In genomic region chr1:175870716-175871115, GRCm38 (mm10) we compare ENCODE assay signal across 22 mouse cellular contexts. TPM values are rescaled to one million over a fixed set of nuclear protein-coding genes. Genes with fewer than 3 reads are reported as not detected.
DNase-seq lines count a peak whose midpoint lies in the region; ATAC-seq lines count a peak whose summit lies in the region.
"Had no signal": no experiment of that assay in that cellular context is flagged by ENCODE, and none has a peak within 500 bp of the region (broad histone marks: within the 10 kb centered on the region; RNA-seq: fewer than 3 reads in every experiment).

No protein-coding gene starts in this region.

- H3K4me2 ChIP-seq in hindbrain, embryonic 16.5 days (ENCODE audit: low read length): no peak overlapping the region
- no peak overlapping the region for H3K4me2 ChIP-seq in hindbrain, embryonic 14.5 days (replicated peaks)
- H3K4me2 ChIP-seq in midbrain, embryonic 14.5 days (ENCODE audit: low read length): no peak overlapping the region
- no peak overlapping the region for H3K4me2 ChIP-seq in midbrain, embryonic 16.5 days (ENCODE audit: low read length)
- H3K4me2 ChIP-seq: embryonic facial prominence, embryonic 13.5 days; forebrain, embryonic 13.5 days; heart, embryonic 13.5 days; hindbrain, embryonic 13.5 days had no signal

- no peaks in the 10 kb centered on the region for H3K36me3 ChIP-seq in hindbrain, embryonic 16.5 days (ENCODE audit: control insufficient read depth, insufficient read depth, low read length)
- H3K36me3 ChIP-seq in hindbrain, embryonic 14.5 days (replicated peaks; ENCODE audit: control insufficient read depth, insufficient read depth): no peaks in the 10 kb centered on the region
- H3K36me3 ChIP-seq in midbrain, embryonic 14.5 days (ENCODE audit: control insufficient read depth, insufficient read depth, low read length): no peaks in the 10 kb centered on the region
- no peaks in the 10 kb centered on the region for H3K36me3 ChIP-seq in midbrain, embryonic 10.5 days
- no peaks in the 10 kb centered on the region for H3K36me3 ChIP-seq in midbrain, embryonic 16.5 days (ENCODE audit: control insufficient read depth, insufficient read depth, low read length)
- H3K36me3 ChIP-seq: embryonic facial prominence, embryonic 13.5 days; heart, embryonic 13.5 days; hindbrain, embryonic 13.5 days had no signal

- WGBS in hindbrain, embryonic 16.5 days: 42% methylated on average over 3 of the region's 3 CpGs
- WGBS in hindbrain, embryonic 14.5 days: 40% methylated on average over 3 of the region's 3 CpGs
- 40% methylated on average over 3 of the region's 3 CpGs for WGBS in midbrain, embryonic 14.5 days
- 66% methylated on average over 3 of the region's 3 CpGs for WGBS in midbrain, embryonic 10.5 days
- 43% methylated on average over 3 of the region's 3 CpGs for WGBS in midbrain, embryonic 16.5 days

- no peaks in the 10 kb centered on the region for H3K27me3 ChIP-seq in hindbrain, embryonic 16.5 days (replicated peaks; ENCODE audit: control insufficient read depth, insufficient read depth, low read length)
- H3K27me3 ChIP-seq in hindbrain, embryonic 14.5 days (ENCODE audit: control insufficient read depth, insufficient read depth, low read length): no peaks in the 10 kb centered on the region
- no peaks in the 10 kb centered on the region for H3K27me3 ChIP-seq in midbrain, embryonic 14.5 days (ENCODE audit: control insufficient read depth, insufficient read depth, low read length)
- no peaks in the 10 kb centered on the region for H3K27me3 ChIP-seq in midbrain, embryonic 10.5 days (ENCODE audit: low read depth, poor library complexity, severe bottlenecking)
- H3K27me3 ChIP-seq in midbrain, embryonic 16.5 days (ENCODE audit: control insufficient read depth, insufficient read depth, low read depth, low read length): no peaks in the 10 kb centered on the region
- H3K27me3 ChIP-seq: embryonic facial prominence, embryonic 13.5 days; forebrain, embryonic 13.5 days; heart, embryonic 13.5 days; hindbrain, embryonic 13.5 days had no signal

- no peak overlapping the region for H3K9ac ChIP-seq in hindbrain, embryonic 16.5 days (ENCODE audit: low read depth, low read length)
- H3K9ac ChIP-seq in hindbrain, embryonic 14.5 days: no peak overlapping the region
- no peak overlapping the region for H3K9ac ChIP-seq in midbrain, embryonic 14.5 days (replicated peaks; ENCODE audit: low read length)
- H3K9ac ChIP-seq in midbrain, embryonic 16.5 days (ENCODE audit: low read depth, low read length): no peak overlapping the region
- H3K9ac ChIP-seq: embryonic facial prominence, embryonic 13.5 days; forebrain, embryonic 13.5 days; heart, embryonic 13.5 days; hindbrain, embryonic 13.5 days had no signal

- ATAC-seq in hindbrain, embryonic 16.5 days: peak; percentile 59; the same call in 1 of the 2 replicates
- no peak for ATAC-seq in hindbrain, embryonic 14.5 days (ENCODE audit: low FRiP score)
- no peak for ATAC-seq in midbrain, embryonic 14.5 days (ENCODE audit: low FRiP score, low TSS enrichment)
- ATAC-seq in midbrain, embryonic 16.5 days: peak; percentile 63; the same call in 1 of the 2 replicates
- ATAC-seq: forebrain, embryonic 13.5 days; inflammation-experienced regulatory T-cells, adult 6 months had no signal

- no peak for DNase-seq in hindbrain, embryonic 14.5 days (ENCODE audit: low spot score)
- peak; percentile 51 for DNase-seq in midbrain, embryonic 14.5 days
- DNase-seq in midbrain, embryonic 10.5 days (ENCODE audit: low spot score): no peak
- DNase-seq in lung, postnatal 4 days: no peak
- no peak for DNase-seq in layer of hippocampus, postnatal 10 days (ENCODE audit: low spot score in 2 of 2)
- DNase-seq: adrenal gland, adult 8-10 months; adrenal gland, postnatal 36 days; cerebellum, adult 18-20 months; cerebellum, adult 9-11 months; cerebellum, postnatal 36 days; gastrocnemius, adult 2 months; gastrocnemius, postnatal 25 days; heart, adult 11 months; heart, postnatal 36 days had no signal

- H3K4me1 ChIP-seq in hindbrain, embryonic 16.5 days (ENCODE audit: control insufficient read depth, insufficient read depth, low read depth, low read length): 0 out of 2 replicates have a peak, but pooled peaks cover 3% of the 10 kb centered on the region
- H3K4me1 ChIP-seq in hindbrain, embryonic 14.5 days (replicated peaks; ENCODE audit: control insufficient read depth, insufficient read depth, low read length): peaks cover 12% of the 10 kb centered on the region
- no peaks in the 10 kb centered on the region for H3K4me1 ChIP-seq in midbrain, embryonic 14.5 days (ENCODE audit: control insufficient read depth, insufficient read depth, low read length)
- peaks cover 13% of the 10 kb centered on the region for H3K4me1 ChIP-seq in midbrain, embryonic 10.5 days
- peaks cover 3% of the 10 kb centered on the region; the same call in 1 of the 2 replicates for H3K4me1 ChIP-seq in midbrain, embryonic 16.5 days (ENCODE audit: control insufficient read depth, insufficient read depth, low read length)
- H3K4me1 ChIP-seq: forebrain, embryonic 13.5 days; heart, embryonic 13.5 days had no signal

- H3K4me3 ChIP-seq in hindbrain, embryonic 16.5 days (ENCODE audit: low read length): no peak overlapping the region
- H3K4me3 ChIP-seq in hindbrain, embryonic 14.5 days (replicated peaks; ENCODE audit: low read length): no peak overlapping the region
- H3K4me3 ChIP-seq in midbrain, embryonic 14.5 days (replicated peaks; ENCODE audit: low read depth, low read length): no peak overlapping the region
- no peak overlapping the region for H3K4me3 ChIP-seq in midbrain, embryonic 10.5 days
- no peak overlapping the region for H3K4me3 ChIP-seq in midbrain, embryonic 16.5 days (ENCODE audit: low read depth, low read length)
- H3K4me3 ChIP-seq: embryonic facial prominence, embryonic 13.5 days; forebrain, embryonic 13.5 days; gastrocnemius, adult 2 months; heart, embryonic 13.5 days; hindbrain, embryonic 13.5 days had no signal

- no peaks in the 10 kb centered on the region for H3K9me3 ChIP-seq in hindbrain, embryonic 16.5 days (ENCODE audit: control insufficient read depth, low read length)
- no peaks in the 10 kb centered on the region for H3K9me3 ChIP-seq in hindbrain, embryonic 14.5 days (ENCODE audit: control insufficient read depth, low read length)
- no peaks in the 10 kb centered on the region for H3K9me3 ChIP-seq in midbrain, embryonic 14.5 days (ENCODE audit: control insufficient read depth, low read length)
- no peaks in the 10 kb centered on the region for H3K9me3 ChIP-seq in midbrain, embryonic 10.5 days (replicated peaks)
- H3K9me3 ChIP-seq in midbrain, embryonic 16.5 days (replicated peaks; ENCODE audit: control insufficient read depth, low read length, poor library complexity, severe bottlenecking): no peaks in the 10 kb centered on the region
- H3K9me3 ChIP-seq: embryonic facial prominence, embryonic 13.5 days; forebrain, embryonic 13.5 days; heart, embryonic 13.5 days; hindbrain, embryonic 13.5 days had no signal

- no peak overlapping the region for H3K27ac ChIP-seq in hindbrain, embryonic 16.5 days (ENCODE audit: low read depth, low read length)
- no peak overlapping the region for H3K27ac ChIP-seq in hindbrain, embryonic 14.5 days
- H3K27ac ChIP-seq in midbrain, embryonic 14.5 days (replicated peaks; ENCODE audit: low read depth, low read length): no peak overlapping the region
- H3K27ac ChIP-seq in midbrain, embryonic 10.5 days (replicated peaks): no peak overlapping the region
- H3K27ac ChIP-seq in midbrain, embryonic 16.5 days (ENCODE audit: low read length): no peak overlapping the region
- H3K27ac ChIP-seq: embryonic facial prominence, embryonic 13.5 days; forebrain, embryonic 13.5 days; gastrocnemius, adult 2 months; heart, embryonic 13.5 days had no signal

RNA-seq across cellular contexts. Expression of gene Exo1, which starts 9.7 kb away (rescaled TPM):
- 8.6 and 12.1 TPM in 2 replicates for polyA plus RNA-seq in hindbrain, embryonic 16.5 days (2015; fragmentation: Nextera tagmentation; extraction: Ambion mirVana)
- polyA plus RNA-seq in hindbrain, embryonic 14.5 days (2014; fragmentation: Nextera tagmentation; extraction: Ambion mirVana): 5.8 and 11.8 TPM in 2 replicates
- polyA plus RNA-seq in midbrain, embryonic 14.5 days (2014; fragmentation: Nextera tagmentation; extraction: Ambion mirVana): 6.4 and 17.1 TPM in 2 replicates
- 120 and 138 TPM in 2 replicates for polyA plus RNA-seq in midbrain, embryonic 10.5 days (2016; fragmentation: Nextera tagmentation; extraction: Ambion mirVana)
- polyA plus RNA-seq in midbrain, embryonic 16.5 days (2015; fragmentation: Nextera tagmentation; extraction: Ambion mirVana): 4.2 and 5.2 TPM in 2 replicates
- total RNA-seq in layer of hippocampus, postnatal 10 days (2021): 1 to 10 TPM; 2.8 TPM
- total RNA-seq: gastrocnemius, adult 2 months had no signal

RNA-seq across cellular contexts. Expression of gene Gm38100, which starts 49.4 kb away (rescaled TPM):
- not detected in 2 replicates for polyA plus RNA-seq in hindbrain, embryonic 16.5 days (2015; fragmentation: Nextera tagmentation; extraction: Ambion mirVana)
- polyA plus RNA-seq in hindbrain, embryonic 14.5 days (2014; fragmentation: Nextera tagmentation; extraction: Ambion mirVana): not detected in 2 replicates
- polyA plus RNA-seq in midbrain, embryonic 14.5 days (2014; fragmentation: Nextera tagmentation; extraction: Ambion mirVana): not detected in 2 replicates
- 0.16 and 0.27 TPM in 2 replicates for polyA plus RNA-seq in midbrain, embryonic 10.5 days (2016; fragmentation: Nextera tagmentation; extraction: Ambion mirVana)
- polyA plus RNA-seq in midbrain, embryonic 16.5 days (2015; fragmentation: Nextera tagmentation; extraction: Ambion mirVana): not detected in 2 replicates
- not detected for total RNA-seq in layer of hippocampus, postnatal 10 days (2021)
- total RNA-seq: adrenal gland, adult 8-10 months; adrenal gland, postnatal 36 days; gastrocnemius, adult 2 months; gastrocnemius, postnatal 25 days; heart, postnatal 36 days had no signal
- polyA plus RNA-seq: C2C12; heart, embryonic 13.5 days; hindbrain, embryonic 13.5 days; inflammation-experienced regulatory T-cells, adult 6 months had no signal

Comparison
In these comparisons a context has a peak if more than half of its experiments do, and no peak if none do; other contexts are left out.
1. ATAC-seq: peak in hindbrain, embryonic 16.5 days (single experiment) and midbrain, embryonic 16.5 days (single experiment); none in hindbrain, embryonic 14.5 days (single experiment) and midbrain, embryonic 14.5 days (single experiment).